Mouse (Mus musculus): ENCODE results near the gene 1110059G10Rik.

Gene 1110059G10Rik

GRCm38 (mm10) chr9:122950643-122951475, at the start of gene 1110059G10Rik, which contains the start of gene Kif15:
Gene 1110059G10Rik (minus strand): TSS chr9:122951000.
Gene Kif15 (plus strand): TSS chr9:122951046.
- DNase-seq (ENCODE audit: extremely low spot score, low spot score) = peak; percentile 99

GRCm38 (mm10) chr9:122999193-122999586, 48.4 kb upstream of the 1110059G10Rik start:
- no peak for DNase-seq (ENCODE audit: extremely low spot score, low spot score)

GRCm38 (mm10) chr9:122998406-122999192, 47.8 kb upstream of the 1110059G10Rik start:
- DNase-seq (ENCODE audit: extremely low spot score, low spot score) = no peak

DNA sequence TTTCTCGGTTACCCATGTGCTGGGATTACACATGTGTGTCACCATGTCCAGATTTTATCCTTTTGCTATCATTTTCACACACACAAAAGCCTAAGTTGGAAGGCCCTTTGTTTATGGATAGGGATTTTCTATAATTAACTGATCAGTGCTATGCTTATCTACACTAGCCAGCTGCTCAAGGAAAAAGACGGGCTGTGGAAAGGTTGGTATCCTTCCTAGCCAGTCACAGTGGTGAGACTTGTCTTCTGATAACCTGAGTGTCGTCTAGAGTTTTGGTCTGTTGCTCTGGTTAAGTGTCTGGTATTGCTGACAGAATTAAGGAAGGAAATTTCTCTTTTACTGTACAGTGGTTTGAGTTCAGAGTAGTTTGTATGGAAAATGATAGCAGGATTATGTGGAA, 21.9 kb downstream of the 1110059G10Rik start:
- no peak for DNase-seq (ENCODE audit: extremely low spot score, low spot score)

- peak; percentile 97 for DNase-seq (ENCODE audit: extremely low spot score, low spot score)
Measured at GRCm38 (mm10) chr9:122922936-122923381, 27.8 kb downstream of the 1110059G10Rik start, which contains the start of gene Zfp105. Gene Zfp105 (plus strand): TSS chr9:122923072.

DNA sequence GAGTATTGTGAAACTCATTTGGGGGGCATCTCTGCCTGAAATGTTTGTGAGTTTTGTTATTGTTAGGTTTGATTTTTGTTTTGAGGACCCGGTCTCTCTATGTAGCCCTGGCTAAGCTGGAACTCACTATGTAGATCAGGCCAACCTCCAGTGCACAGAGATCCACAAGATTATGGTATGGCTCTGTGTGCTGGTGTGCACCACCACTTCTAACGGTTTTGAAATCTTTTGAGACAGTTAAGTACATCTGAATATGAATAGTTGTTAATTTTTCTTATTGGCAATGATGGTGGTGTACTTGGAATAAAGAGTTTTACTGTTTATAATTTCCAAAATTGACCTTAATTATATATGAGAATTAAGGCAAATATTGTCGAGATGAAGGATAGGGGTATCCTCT, 28.4 kb downstream of the 1110059G10Rik start:
- no peak for DNase-seq (ENCODE audit: extremely low spot score, low spot score)

DNA sequence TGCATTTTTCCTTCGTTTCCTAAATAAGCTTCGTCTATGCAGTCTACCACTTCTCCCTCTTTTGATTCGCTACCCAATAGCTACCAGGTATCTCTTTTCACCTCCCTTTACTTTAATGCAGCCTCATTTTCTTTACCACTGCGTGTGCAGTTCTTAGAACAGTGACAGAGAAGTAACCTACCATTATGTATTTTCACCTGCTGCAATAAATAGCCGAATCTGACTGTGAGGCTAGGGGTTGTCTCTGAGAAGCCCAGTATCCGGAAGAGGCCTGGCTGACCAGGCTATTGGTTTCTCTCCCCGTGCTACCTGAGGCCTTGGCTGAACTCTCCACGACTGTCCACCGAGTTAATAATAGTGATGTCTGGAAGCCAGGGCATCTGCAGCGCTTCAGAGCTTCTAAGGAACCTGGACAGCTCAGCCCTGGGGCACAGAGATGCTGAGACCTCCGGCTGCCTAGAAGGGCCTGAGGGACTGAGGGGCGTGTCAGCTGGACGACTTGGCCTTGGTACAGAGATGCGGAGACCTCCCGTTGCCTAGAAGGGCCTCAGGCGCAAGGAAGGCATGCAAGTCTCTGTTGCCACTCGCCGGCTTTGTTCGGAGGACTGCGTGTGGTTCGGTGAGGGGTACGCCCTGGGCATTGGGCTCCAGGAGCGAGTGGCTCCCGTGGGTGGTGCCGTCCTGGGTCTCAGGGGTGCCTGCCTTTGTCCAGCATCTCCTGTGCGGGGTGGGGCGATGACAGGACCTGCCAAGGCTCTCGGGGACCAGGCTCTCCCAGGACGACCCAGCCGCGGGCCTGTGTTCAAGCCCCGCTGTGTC, 47.9 kb downstream of the 1110059G10Rik start:
- peak; percentile 76 for DNase-seq (ENCODE audit: extremely low spot score, low spot score)

- no peak for DNase-seq (ENCODE audit: extremely low spot score, low spot score)
Measured at GRCm38 (mm10) chr9:122901047-122901446, 49.8 kb downstream of the 1110059G10Rik start.
